Mouse (Mus musculus) activated CD4-positive, CD25-positive, alpha-beta regulatory T cell, adult 4 months (primary cell): ENCODE results near the gene Itgb8. TPM values are rescaled to one million over a fixed set of nuclear protein-coding genes. Genes with fewer than 3 reads are reported as not detected.

Experiments used
- ATAC-seq: one replicate; pipeline ENCODE4 v1.8.0; 2017
- polyA plus RNA-seq, 2 experiments: library from polyadenylated mRNA; unstranded; fragments of 100-300 nt; shearing (Covaris generic); gene quantifications; one replicate each; pipeline ENCODE4 v1.2.1; 2017

Itgb8 gene
- polyA plus RNA-seq, 2 experiments from 2014 or later: 11.3 to 15.6 TPM

GRCm38 (mm10) chr12:119207464-119207801 lies 31.2 kb downstream of the Itgb8 start:
- ATAC-seq: no peak

GRCm38 (mm10) chr12:119206711-119207463 lies 31.7 kb downstream of the Itgb8 start:
- peak; percentile 48 for ATAC-seq

GRCm38 (mm10) chr12:119204411-119204810 lies 34.2 kb downstream of the Itgb8 start:
- ATAC-seq: peak; percentile 70

GRCm38 (mm10) chr12:119202766-119203165 lies 35.8 kb downstream of the Itgb8 start:
- no peak for ATAC-seq

- ATAC-seq: no peak
Measured at GRCm38 (mm10) chr12:119195145-119195544, 43.5 kb downstream of the Itgb8 start.

- no peak for ATAC-seq
Measured at GRCm38 (mm10) chr12:119189814-119190213, 48.8 kb downstream of the Itgb8 start.

- ATAC-seq: peak; percentile 66
Measured at GRCm38 (mm10) chr12:119185441-119185840, 53.2 kb downstream of the Itgb8 start.

GRCm38 (mm10) chr12:119182215-119182924 lies 56.2 kb downstream of the Itgb8 start:
- ATAC-seq: no peak

GRCm38 (mm10) chr12:119176017-119176416 lies 62.6 kb downstream of the Itgb8 start:
- ATAC-seq: no peak

- peak; percentile 29 for ATAC-seq
Measured at GRCm38 (mm10) chr12:119169828-119170539, 68.6 kb downstream of the Itgb8 start.

GRCm38 (mm10) chr12:119169143-119169542 lies 69.5 kb downstream of the Itgb8 start:
- ATAC-seq: no peak

GRCm38 (mm10) chr12:119165115-119165514 lies 73.5 kb downstream of the Itgb8 start:
- ATAC-seq: no peak

- ATAC-seq: no peak
Measured at GRCm38 (mm10) chr12:119164672-119165071, 73.9 kb downstream of the Itgb8 start.

- no peak for ATAC-seq
Measured at GRCm38 (mm10) chr12:119164176-119164575, 74.4 kb downstream of the Itgb8 start.

- no peak for ATAC-seq
Measured at GRCm38 (mm10) chr12:119160786-119161185, 77.8 kb downstream of the Itgb8 start.

GRCm38 (mm10) chr12:119159254-119159933 lies 79.2 kb downstream of the Itgb8 start:
- no peak for ATAC-seq

GRCm38 (mm10) chr12:119157686-119158085 lies 80.9 kb downstream of the Itgb8 start:
- no peak for ATAC-seq

- ATAC-seq: peak; percentile 96
Measured at GRCm38 (mm10) chr12:119157068-119157467, 81.5 kb downstream of the Itgb8 start.

GRCm38 (mm10) chr12:119155566-119155965 lies 83.0 kb downstream of the Itgb8 start:
- no peak for ATAC-seq

GRCm38 (mm10) chr12:119150956-119151355 lies 87.6 kb downstream of the Itgb8 start:
- no peak for ATAC-seq

GRCm38 (mm10) chr12:119147753-119148152 lies 90.8 kb downstream of the Itgb8 start:
- peak; percentile 78 for ATAC-seq

- ATAC-seq: no peak
Measured at GRCm38 (mm10) chr12:119146031-119146430, 92.6 kb downstream of the Itgb8 start.

GRCm38 (mm10) chr12:119137946-119138345 lies 100.7 kb downstream of the Itgb8 start:
- ATAC-seq: no peak
